Mouse (Mus musculus) hindbrain, embryonic 13.5 days (tissue): Measurements from ENCODE around the gene Acrbp. TPM values are rescaled to one million over a fixed set of nuclear protein-coding genes. Genes with fewer than 3 reads are reported as not detected.
"Not testable (repeated sequence)": the region's sequence is repeated elsewhere in the genome, so short reads cannot be mapped to it uniquely, and the experiment has no call there.

ENCODE experiments used
- ATAC-seq: fragments of 200-750 bp; cut with Nextera tagmentation; 2 replicates; pipeline ENCODE4 v1.8.0; 2017; ENCODE audit warnings: moderate TSS enrichment; ENCODE audit not compliant: low FRiP score
- H3K27ac ChIP-seq: fragments of 300-500 bp; sonication (generic); 2 replicates; pipeline ENCODE4 v1.5.1; 2015; ENCODE audit warnings: inconsistent platforms, mild to moderate bottlenecking, moderate library complexity
- H3K27me3 ChIP-seq: fragments of 300-500 bp; sonication (generic); 2 replicates; pipeline ENCODE4 v1.6.1; 2015; ENCODE audit warnings: mild to moderate bottlenecking, inconsistent platforms
- H3K36me3 ChIP-seq: fragments of 300-500 bp; sonication (generic); 2 replicates; pipeline ENCODE4 v1.6.1; 2015; ENCODE audit warnings: mild to moderate bottlenecking, inconsistent platforms
- H3K4me1 ChIP-seq: fragments of 300-500 bp; sonication (generic); replicated peaks from 2 replicates; pipeline ENCODE4 v1.6.1; 2015; ENCODE audit warnings: inconsistent platforms
- H3K4me2 ChIP-seq: fragments of 300-500 bp; sonication (generic); 2 replicates; pipeline ENCODE4 v1.6.1; 2015; ENCODE audit warnings: inconsistent platforms, mild to moderate bottlenecking, moderate library complexity
- H3K4me3 ChIP-seq: fragments of 300-500 bp; sonication (generic); 2 replicates; pipeline ENCODE4 v1.5.1; 2015; ENCODE audit warnings: mild to moderate bottlenecking, inconsistent platforms
- H3K9ac ChIP-seq: fragments of 300-500 bp; sonication (generic); 2 replicates; pipeline ENCODE4 v1.6.1; 2015; ENCODE audit warnings: mild to moderate bottlenecking, inconsistent platforms
- H3K9me3 ChIP-seq: fragments of 300-500 bp; sonication (generic); 2 replicates; pipeline ENCODE4 v1.6.1; 2016; ENCODE audit warnings: inconsistent platforms
- WGBS: fragments of 180-500 bp; shearing (Covaris S2); methylation state at CpG from one replicate; pipeline ENCODE4 v1.1.7; 2015; 5-methylcytosine and 5-hydroxymethylcytosine counted together
- polyA plus RNA-seq: library from polyadenylated mRNA; unstranded; fragments of >200 nt; fragmentation: Nextera tagmentation; extraction: Ambion mirVana; gene quantifications from 2 replicates; pipeline ENCODE4 v1.2.1, GENCODE M21; 2015

Gene Acrbp
- polyA plus RNA-seq, result 17.5 and 19.7 TPM in 2 replicates

DNA sequence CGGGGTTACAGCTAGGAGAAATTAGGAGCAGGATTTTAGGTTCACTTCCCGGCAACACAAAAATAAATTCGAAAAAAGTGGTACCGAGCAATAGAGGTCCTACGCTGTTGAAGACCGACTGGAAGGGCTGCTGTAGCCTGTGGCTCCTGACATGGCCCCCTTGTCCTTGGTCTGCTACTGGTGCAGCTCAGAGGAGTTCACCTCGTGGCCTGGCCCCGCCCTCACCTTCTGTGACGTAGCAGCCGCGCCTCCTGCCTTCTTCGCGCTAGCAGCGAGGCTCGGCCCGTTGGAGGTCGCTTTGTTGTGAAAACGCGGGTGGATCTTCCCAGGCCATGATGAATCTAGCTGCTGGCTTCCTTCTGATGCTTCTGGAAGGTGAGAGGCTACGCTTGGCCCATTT lies at the start of gene Acrbp:
Acrbp (plus strand) TSS at position 12 of the 400 bp plus-strand sequence.
- H3K4me3 ChIP-seq, result no peak within 1 kb of the TSS
- ATAC-seq, result no peak
- H3K27me3 ChIP-seq, result no peaks in the 10 kb centered on the region
- H3K9me3 ChIP-seq, result no peaks in the 10 kb centered on the region
- WGBS, result 37% methylated on average over 20 of the region's 20 CpGs
- no peak within 1 kb of the TSS for H3K4me2 ChIP-seq
- no peak within 1 kb of the TSS for H3K27ac ChIP-seq
- peak within 1 kb of the TSS; percentile 24; the same call in 1 of the 2 replicates for H3K9ac ChIP-seq
- 0 out of 2 replicates have a peak, but pooled peaks cover 6% of the 10 kb centered on the region for H3K4me1 ChIP-seq
- H3K36me3 ChIP-seq, result peaks cover 96% of the 10 kb centered on the region

GRCm38 (mm10) chr6:125003706-125004105 lies 45.8 kb upstream of the Acrbp start:
- Histone ChIP-seq H3K9me3 (no peaks in the 10 kb centered on the region), H3K4me2 (no peak overlapping the region), H3K27me3 (peaks cover 54% of the 10 kb centered on the region), H3K27ac (no peak overlapping the region), H3K9ac (no peak overlapping the region; the same call in 1 of the 2 replicates), H3K4me1 (peaks cover 31% of the 10 kb centered on the region), H3K36me3 (peaks cover 30% of the 10 kb centered on the region), H3K4me3 (no peak overlapping the region)
- no peak for ATAC-seq
- WGBS, result 40% methylated on average over 3 of the region's 3 CpGs

DNA sequence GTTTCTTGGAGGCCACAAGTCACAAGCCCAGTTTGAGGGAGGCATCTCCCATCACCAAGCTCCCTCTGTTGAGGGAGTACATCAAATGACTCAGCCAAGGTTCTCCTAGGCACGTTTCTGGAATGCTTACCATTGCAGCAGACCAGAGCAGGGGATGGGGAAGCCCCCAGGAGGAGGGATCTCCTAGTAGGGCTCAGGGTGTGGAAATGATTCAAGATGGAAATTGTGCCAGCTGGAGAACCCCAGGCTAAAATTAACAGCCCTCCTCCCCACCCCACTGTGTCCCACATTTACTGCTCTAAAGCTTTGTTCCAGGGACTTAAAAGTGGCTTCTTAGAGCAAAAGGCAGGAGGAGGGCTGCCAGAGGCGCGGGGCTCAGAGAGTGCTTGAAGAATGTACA lies 44.4 kb upstream of the Acrbp start:
- no peak for ATAC-seq
- Histone ChIP-seq H3K9ac (peak overlapping the region; percentile 51; the same call in 1 of the 2 replicates), H3K36me3 (peaks cover 23% of the 10 kb centered on the region), H3K27ac (0 out of 2 replicates have a peak overlapping the region, but pooled peaks have one; percentile 23), H3K27me3 (peaks cover 40% of the 10 kb centered on the region), H3K4me1 (peaks cover 26% of the 10 kb centered on the region), H3K4me3 (no peak overlapping the region), H3K4me2 (no peak overlapping the region), H3K9me3 (no peaks in the 10 kb centered on the region)
- 34% methylated on average over 3 of the region's 3 CpGs for WGBS

- WGBS, result 41% methylated on average over 13 of the region's 13 CpGs
- peak overlapping the region; percentile 67 for H3K4me3 ChIP-seq
- peak overlapping the region; percentile 78 for H3K9ac ChIP-seq
- peaks cover 19% of the 10 kb centered on the region for H3K36me3 ChIP-seq
- no peaks in the 10 kb centered on the region for H3K9me3 ChIP-seq
- H3K4me2 ChIP-seq, result peak overlapping the region; percentile 65
- H3K4me1 ChIP-seq, result peaks cover 55% of the 10 kb centered on the region
- H3K27me3 ChIP-seq, result peaks cover 11% of the 10 kb centered on the region; the same call in 1 of the 2 replicates
- peak; percentile 1 for ATAC-seq
- peak overlapping the region; percentile 99 for H3K27ac ChIP-seq
Measured at GRCm38 (mm10) chr6:125008060-125008459, 41.4 kb upstream of the Acrbp start.

DNA sequence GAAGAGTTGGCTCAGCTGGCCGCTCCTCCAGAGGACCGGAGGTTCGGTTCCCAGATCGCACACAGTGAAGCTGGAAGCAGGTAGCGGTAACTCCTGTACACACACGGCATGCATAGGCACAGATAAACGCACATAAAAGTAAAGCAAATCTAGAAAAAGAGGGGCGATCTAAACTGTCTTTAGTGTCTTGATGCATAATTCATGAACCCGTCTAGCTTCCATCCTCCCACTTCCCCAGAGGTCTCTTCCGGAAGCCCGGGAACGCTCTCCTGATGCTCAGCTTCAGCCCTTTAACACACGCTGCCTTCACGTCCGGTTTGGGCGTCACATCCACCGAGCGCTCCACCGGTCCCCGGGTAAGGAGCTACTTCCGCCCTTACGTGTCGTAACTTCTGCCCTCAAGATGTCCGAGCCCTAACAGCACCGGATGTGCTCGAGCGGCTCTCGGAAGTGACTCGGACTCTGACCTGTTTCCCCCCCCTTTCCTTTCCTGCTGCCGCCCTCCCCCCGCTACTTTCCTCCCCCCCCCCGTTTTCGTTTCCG lies 40.8 kb upstream of the Acrbp start:
- peaks cover 52% of the 10 kb centered on the region for H3K4me1 ChIP-seq
- peaks cover 21% of the 10 kb centered on the region for H3K36me3 ChIP-seq
- 1% methylated on average over 33 of the region's 34 CpGs for WGBS

GRCm38 (mm10) chr6:125009129-125009180 lies 40.5 kb upstream of the Acrbp start, which contains the start of gene Zfp384:
Gene Zfp384, plus strand, starts transcription at chr6:125009145.
- Histone ChIP-seq H3K9ac (peak within 1 kb of the TSS; percentile 90), H3K4me1 (peaks cover 51% of the 10 kb centered on the region), H3K36me3 (peaks cover 21% of the 10 kb centered on the region), H3K27ac (peak within 1 kb of the TSS; percentile 99), H3K4me2 (peak within 1 kb of the TSS; percentile 76), H3K27me3 (0 out of 2 replicates have a peak, but pooled peaks cover 4% of the 10 kb centered on the region), H3K4me3 (peak within 1 kb of the TSS; percentile 67), H3K9me3 (no peaks in the 10 kb centered on the region)
- ATAC-seq, result no peak
- 0% methylated on average over 3 of the region's 3 CpGs for WGBS

More for the DNA sequence above, 40.8 kb upstream of the Acrbp start:
- Histone ChIP-seq H3K9ac (peak overlapping the region; percentile 90), H3K9me3 (no peaks in the 10 kb centered on the region), H3K27ac (peak overlapping the region; percentile 99), H3K27me3 (0 out of 2 replicates have a peak, but pooled peaks cover 5% of the 10 kb centered on the region), H3K4me2 (peak overlapping the region; percentile 76), H3K4me3 (peak overlapping the region; percentile 67)
- ATAC-seq, result peak; percentile 97

GRCm38 (mm10) chr6:125009181-125010073 lies 40.1 kb upstream of the Acrbp start:
- peak; percentile 86 for ATAC-seq
- Histone ChIP-seq H3K27ac (peak overlapping the region; percentile 99), H3K4me3 (peak overlapping the region; percentile 67), H3K4me2 (peak overlapping the region; percentile 76), H3K9me3 (no peaks in the 10 kb centered on the region), H3K27me3 (0 out of 2 replicates have a peak, but pooled peaks cover under 1% of the 10 kb centered on the region), H3K4me1 (peaks cover 47% of the 10 kb centered on the region), H3K9ac (peak overlapping the region; percentile 90), H3K36me3 (peaks cover 26% of the 10 kb centered on the region)
- under 1% methylated on average over 67 of the region's 78 CpGs for WGBS

DNA sequence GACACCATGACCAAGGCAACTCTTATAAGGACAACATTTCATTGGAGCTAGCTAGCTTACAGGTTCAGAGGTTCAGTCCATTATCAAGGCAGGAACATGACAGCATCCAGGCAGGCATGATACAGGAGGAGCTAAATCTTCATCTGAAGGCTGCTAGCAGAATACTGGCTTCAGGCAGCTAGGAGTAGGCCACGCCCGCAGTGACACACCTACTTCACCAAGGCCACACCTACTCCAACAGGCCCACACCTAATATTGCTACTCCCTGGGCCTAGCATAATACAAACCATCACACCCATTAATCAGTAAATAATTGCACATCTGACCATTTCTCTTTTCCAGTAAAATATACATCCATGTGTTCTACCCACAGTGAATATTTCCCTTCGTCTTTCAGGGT lies 31.8 kb upstream of the Acrbp start:
- no peaks in the 10 kb centered on the region for H3K27me3 ChIP-seq
- 97% methylated on average over 3 of the region's 3 CpGs for WGBS
- H3K36me3 ChIP-seq, result peaks cover 68% of the 10 kb centered on the region
- ATAC-seq, result no peak
- H3K9me3 ChIP-seq, result no peaks in the 10 kb centered on the region
- no peak overlapping the region for H3K9ac ChIP-seq
- no peak overlapping the region for H3K27ac ChIP-seq
- no peak overlapping the region for H3K4me2 ChIP-seq
- H3K4me1 ChIP-seq, result peaks cover 4% of the 10 kb centered on the region
- H3K4me3 ChIP-seq, result no peak overlapping the region

GRCm38 (mm10) chr6:125030532-125030931 lies 19.0 kb upstream of the Acrbp start:
- WGBS, result 39% methylated on average over 8 of the region's 9 CpGs
- H3K27ac ChIP-seq, H3K4me3 ChIP-seq, H3K4me2 ChIP-seq, H3K9ac ChIP-seq, H3K9me3 ChIP-seq, H3K4me1 ChIP-seq, H3K27me3 ChIP-seq, ATAC-seq: not testable (repeated sequence)
- H3K36me3 ChIP-seq, result peaks cover 59% of the 10 kb centered on the region

DNA sequence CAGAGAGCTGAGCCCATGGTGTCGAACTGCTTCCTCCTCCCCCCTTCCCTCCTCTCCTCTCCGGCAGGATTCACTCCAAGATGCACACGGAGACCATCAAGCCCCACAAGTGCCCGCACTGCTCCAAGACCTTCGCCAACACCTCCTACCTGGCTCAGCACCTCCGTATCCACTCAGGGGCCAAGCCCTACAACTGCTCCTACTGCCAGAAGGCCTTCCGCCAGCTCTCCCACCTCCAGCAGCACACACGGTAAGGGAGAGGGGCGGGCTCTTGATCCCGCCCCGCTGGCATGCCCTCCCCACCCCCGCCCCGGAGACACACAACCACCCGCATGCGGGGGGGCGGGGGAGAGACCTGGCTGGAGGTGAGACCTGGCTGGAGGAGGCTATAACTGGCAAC lies 17.9 kb upstream of the Acrbp start:
- H3K9me3 ChIP-seq, result no peaks in the 10 kb centered on the region
- H3K9ac ChIP-seq, result no peak overlapping the region
- H3K4me2 ChIP-seq, result no peak overlapping the region
- WGBS, result 91% methylated on average over 16 of the region's 16 CpGs
- H3K4me1 ChIP-seq, result no peaks in the 10 kb centered on the region
- H3K27ac ChIP-seq, result no peak overlapping the region; the same call in 1 of the 2 replicates
- no peak for ATAC-seq
- peaks cover 60% of the 10 kb centered on the region for H3K36me3 ChIP-seq
- H3K27me3 ChIP-seq, result no peaks in the 10 kb centered on the region
- H3K4me3 ChIP-seq, result no peak overlapping the region

- H3K27ac ChIP-seq, result peak overlapping the region; percentile 41; the same call in 1 of the 2 replicates
- 92% methylated on average over 4 of the region's 4 CpGs for WGBS
- H3K27me3 ChIP-seq, result no peaks in the 10 kb centered on the region
Measured at GRCm38 (mm10) chr6:125038666-125039065, 10.8 kb upstream of the Acrbp start.

DNA sequence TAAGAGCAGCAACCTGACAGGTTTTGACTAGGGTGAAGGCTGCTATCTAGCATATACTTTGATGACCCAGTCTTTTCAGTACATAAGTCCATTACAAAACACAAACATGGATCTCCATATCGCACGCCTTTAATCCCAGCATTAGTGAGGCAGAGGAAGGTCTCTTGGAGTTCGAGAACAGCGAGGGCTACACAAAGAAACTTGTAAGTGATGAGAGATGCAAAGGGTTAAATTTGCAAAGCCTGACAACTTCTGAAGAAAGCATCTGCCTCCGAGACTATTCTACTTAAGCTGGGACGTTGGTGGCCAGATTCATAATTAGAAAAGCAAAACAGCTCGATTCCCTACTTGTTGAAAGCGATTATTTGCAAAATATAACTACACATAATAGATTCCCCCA lies 10.4 kb upstream of the Acrbp start:
- WGBS, result 8% methylated on average over 8 of the region's 8 CpGs
- Histone ChIP-seq H3K4me1 (peaks cover 21% of the 10 kb centered on the region), H3K27me3 (no peaks in the 10 kb centered on the region), H3K4me2 (peak overlapping the region; percentile 54), H3K27ac (peak overlapping the region; percentile 41; the same call in 1 of the 2 replicates), H3K9ac (no peak overlapping the region; the same call in 1 of the 2 replicates), H3K36me3 (peaks cover 40% of the 10 kb centered on the region), H3K9me3 (no peaks in the 10 kb centered on the region), H3K4me3 (peak overlapping the region; percentile 80)
- ATAC-seq, result peak; percentile 27

More at GRCm38 (mm10) chr6:125038666-125039065, 10.8 kb upstream of the Acrbp start:
- no peak for ATAC-seq
- peaks cover 21% of the 10 kb centered on the region for H3K4me1 ChIP-seq
- peak overlapping the region; percentile 80 for H3K4me3 ChIP-seq
- H3K9ac ChIP-seq, result no peak overlapping the region; the same call in 1 of the 2 replicates
- H3K9me3 ChIP-seq, result no peaks in the 10 kb centered on the region
- H3K36me3 ChIP-seq, result peaks cover 40% of the 10 kb centered on the region
- peak overlapping the region; percentile 54 for H3K4me2 ChIP-seq
